Mouse (Mus musculus) myocyte (in vitro differentiated cells): ENCODE data around the gene Zfc3h1. TPM values are rescaled to one million over a fixed set of nuclear protein-coding genes. Genes with fewer than 3 reads are reported as not detected.

Source experiments
- H3K27me3 ChIP-seq: one replicate; pipeline ENCODE4 v1.6.1; 2011; ENCODE audit not compliant: control insufficient read depth, insufficient read depth, insufficient read length
- H3K36me3 ChIP-seq: one replicate; pipeline ENCODE4 v1.6.1; 2011; ENCODE audit not compliant: control insufficient read depth, insufficient read depth
- H3K4me2 ChIP-seq: one replicate; pipeline ENCODE4 v1.6.1; 2011; ENCODE audit warnings: low read depth, control low read depth
- H3K4me3 ChIP-seq: one replicate; pipeline ENCODE4 v1.5.1; 2011; ENCODE audit warnings: mild to moderate bottlenecking, control low read depth, moderate library complexity
- H3K79me2 ChIP-seq: one replicate; pipeline ENCODE4 v1.6.1; 2011; ENCODE audit not compliant: control insufficient read depth, insufficient read depth
- H3ac ChIP-seq: one replicate; pipeline ENCODE4 v1.6.1; 2011; ENCODE audit not compliant: control insufficient read depth, insufficient read length
- CEBPB ChIP-seq: IDR thresholded peaks from 2 replicates; pipeline ENCODE4 v1.6.1; 2011; ENCODE audit warnings: mild to moderate bottlenecking, moderate library complexity; ENCODE audit not compliant: poor library complexity, insufficient read depth, severe bottlenecking
- E2F4 ChIP-seq: IDR thresholded peaks from one replicate; pipeline ENCODE4 v1.6.1; 2011; ENCODE audit warnings: mild to moderate bottlenecking, control low read depth, moderate library complexity; ENCODE audit not compliant: insufficient read depth
- MAX ChIP-seq: IDR thresholded peaks from one replicate; pipeline ENCODE4 v1.6.1; 2011; ENCODE audit warnings: low read depth, mild to moderate bottlenecking, control low read depth
- MYOD1 ChIP-seq, 3 experiments: IDR thresholded peaks; one replicate each; pipeline ENCODE4 v1.6.1; 2011; ENCODE audit warnings: control low read depth in 2 of 3, low read depth in 2 of 3, mild to moderate bottlenecking in 2 of 3, moderate library complexity in 1 of 3; ENCODE audit not compliant: insufficient read length in 2 of 3, control insufficient read depth in 1 of 3
- MYOG ChIP-seq, 3 experiments: IDR thresholded peaks; one replicate each; pipeline ENCODE4 v1.6.1; 2011; ENCODE audit warnings: control low read depth in 2 of 3, low read depth in 2 of 3, mild to moderate bottlenecking in 2 of 3; ENCODE audit not compliant: insufficient read length in 2 of 3, control insufficient read depth in 1 of 3, insufficient read depth in 1 of 3
- POLR2A ChIP-seq: IDR thresholded peaks from one replicate; pipeline ENCODE4 v1.6.1; 2011; ENCODE audit warnings: low read depth, mild to moderate bottlenecking, control low read depth, moderate library complexity; ENCODE audit not compliant: insufficient read length
- POLR2AphosphoS2 ChIP-seq: IDR thresholded peaks from one replicate; pipeline ENCODE4 v1.6.1; 2011; ENCODE audit warnings: low read depth, control low read depth; ENCODE audit not compliant: insufficient read length
- REST ChIP-seq: IDR thresholded peaks from one replicate; pipeline ENCODE4 v1.6.1; 2011; ENCODE audit warnings: mild to moderate bottlenecking, control low read depth, moderate library complexity; ENCODE audit not compliant: insufficient read depth, insufficient read length
- SRF ChIP-seq: IDR thresholded peaks from one replicate; pipeline ENCODE4 v1.6.1; 2011; ENCODE audit warnings: low read depth; ENCODE audit not compliant: control insufficient read depth, insufficient read length
- TCF12 ChIP-seq: IDR thresholded peaks from one replicate; pipeline ENCODE4 v1.6.1; 2011; ENCODE audit warnings: mild to moderate bottlenecking, control low read depth; ENCODE audit not compliant: poor library complexity, insufficient read depth, severe bottlenecking
- TCF3 ChIP-seq: IDR thresholded peaks from one replicate; pipeline ENCODE4 v1.6.1; 2011; ENCODE audit warnings: low read depth, control low read depth; ENCODE audit not compliant: insufficient read length
- USF1 ChIP-seq: IDR thresholded peaks from one replicate; pipeline ENCODE4 v1.6.1; 2011; ENCODE audit warnings: low read depth, mild to moderate bottlenecking, control low read depth, moderate library complexity
- polyA plus RNA-seq: library from polyadenylated mRNA; unstranded; fragments of >200 nt; fragmentation: generic; extraction: Trizol; gene quantifications from one replicate; pipeline ENCODE4 v1.2.1, GENCODE M21; 2012; ENCODE audit warnings: missing spikeins

Gene Zfc3h1
- polyA plus RNA-seq, 1 experiment, result 9.0 TPM

DNA sequence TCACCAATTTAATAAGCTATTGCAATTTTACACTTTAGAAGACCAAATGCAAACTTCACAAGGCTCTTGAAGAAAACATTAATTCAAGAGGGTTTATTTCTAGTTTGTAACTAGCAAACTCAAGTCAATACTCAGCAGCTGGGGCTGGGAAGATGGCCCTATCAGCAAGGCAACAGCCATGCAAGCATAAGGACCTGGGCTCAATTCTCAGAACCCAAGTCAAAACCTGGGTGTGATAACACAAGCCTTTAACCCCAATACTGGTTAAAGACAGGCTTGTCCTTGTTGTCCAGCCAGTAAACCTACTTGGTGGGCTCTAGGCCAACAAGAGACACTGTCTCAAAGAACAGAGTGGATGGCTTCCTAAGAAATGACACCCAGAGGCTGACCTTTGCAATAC, 38.3 kb upstream of the Zfc3h1 start:
- Histone ChIP-seq H3K79me2 (no peaks in the 10 kb centered on the region), H3K27me3 (no peaks in the 10 kb centered on the region), H3ac (no peak overlapping the region), H3K4me3 (no peak overlapping the region), H3K36me3 (peaks cover 4% of the 10 kb centered on the region), H3K4me2 (no peak overlapping the region)
- no peak for TF ChIP-seq MYOG (IDR thresholded peaks at IDR 0.05; ENCODE audit: control insufficient read depth in 1 of 3, insufficient read depth in 1 of 3, insufficient read length in 2 of 3, low read depth in 2 of 3)
- no peak for TF ChIP-seq MYOD1 (IDR thresholded peaks at IDR 0.05; ENCODE audit: control insufficient read depth in 1 of 3, insufficient read length in 2 of 3, low read depth in 2 of 3)

DNA sequence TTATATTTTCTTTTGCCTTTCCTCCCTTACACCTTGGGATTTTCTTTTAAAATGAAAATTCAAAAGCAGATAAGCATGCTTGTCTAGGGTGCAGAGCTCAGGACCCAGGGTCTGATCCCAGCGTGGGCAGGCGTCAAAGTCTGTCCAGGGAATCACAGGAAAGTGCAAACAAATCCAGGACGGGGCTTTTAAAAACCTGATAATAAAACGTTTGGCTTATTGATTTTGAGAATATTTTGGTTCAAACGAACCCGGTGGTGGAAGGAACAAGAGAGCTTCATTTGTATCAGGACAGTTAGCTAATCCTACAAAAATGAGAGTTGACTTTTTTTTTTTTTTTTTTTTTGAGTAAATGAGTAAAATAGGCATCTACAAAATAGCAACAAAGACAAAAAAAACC, 36.6 kb upstream of the Zfc3h1 start:
- no peak overlapping the region for H3K4me3 ChIP-seq
- H3K4me2 ChIP-seq, result no peak overlapping the region
- TF ChIP-seq MYOD1 (IDR thresholded peaks at IDR 0.05; ENCODE audit: control insufficient read depth in 1 of 3, insufficient read length in 2 of 3, low read depth in 2 of 3) (no peak), POLR2A (no peak), TCF3 (no peak), MAX (no peak), POLR2AphosphoS2 (no peak), USF1 (no peak), TCF12 (no peak), E2F4 (no peak), SRF (no peak), MYOG (IDR thresholded peaks at IDR 0.05; ENCODE audit: control insufficient read depth in 1 of 3, insufficient read depth in 1 of 3, insufficient read length in 2 of 3, low read depth in 2 of 3) (no peak), CEBPB (no peak), REST (no peak)

DNA sequence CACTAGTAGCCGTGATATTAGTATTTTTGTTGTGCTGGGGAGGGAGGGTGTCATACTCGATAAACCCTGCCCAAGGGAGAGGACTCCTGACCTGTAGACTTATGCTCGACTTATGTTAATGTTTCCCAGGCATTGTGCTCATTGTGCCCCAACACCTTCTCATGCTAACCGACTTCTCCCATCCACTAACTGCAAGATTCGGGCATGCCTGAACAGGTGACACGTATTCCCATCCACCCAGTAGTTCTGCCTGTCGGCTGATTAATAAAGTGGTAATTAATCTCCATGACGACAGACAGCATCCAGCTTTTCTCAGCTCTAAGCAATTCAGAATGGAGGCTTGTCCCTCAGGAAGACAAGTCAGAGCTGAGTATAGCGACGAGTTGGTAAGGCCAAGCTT, 35.7 kb upstream of the Zfc3h1 start:
- TF ChIP-seq TCF12, result no peak
- TF ChIP-seq POLR2A, result no peak
- no peak for TF ChIP-seq TCF3
- no peak for TF ChIP-seq CEBPB
- no peak for TF ChIP-seq REST
- no peak for TF ChIP-seq E2F4
- no peak for TF ChIP-seq MAX
- no peak for TF ChIP-seq USF1
- no peak for TF ChIP-seq POLR2AphosphoS2
- TF ChIP-seq MYOD1 (IDR thresholded peaks at IDR 0.05; ENCODE audit: control insufficient read depth in 1 of 3, insufficient read length in 2 of 3, low read depth in 2 of 3), result no peak
- no peak for TF ChIP-seq SRF
- TF ChIP-seq MYOG (IDR thresholded peaks at IDR 0.05; ENCODE audit: control insufficient read depth in 1 of 3, insufficient read depth in 1 of 3, insufficient read length in 2 of 3, low read depth in 2 of 3), result no peak
- no peaks in the 10 kb centered on the region for H3K79me2 ChIP-seq
- no peak overlapping the region for H3ac ChIP-seq
- H3K27me3 ChIP-seq, result no peaks in the 10 kb centered on the region
- H3K4me2 ChIP-seq, result no peak overlapping the region
- peaks cover 4% of the 10 kb centered on the region for H3K36me3 ChIP-seq
- H3K4me3 ChIP-seq, result no peak overlapping the region

More for the DNA sequence above, 36.6 kb upstream of the Zfc3h1 start:
- peaks cover 4% of the 10 kb centered on the region for H3K36me3 ChIP-seq
- no peaks in the 10 kb centered on the region for H3K27me3 ChIP-seq
- no peak overlapping the region for H3ac ChIP-seq
- H3K79me2 ChIP-seq, result no peaks in the 10 kb centered on the region

DNA sequence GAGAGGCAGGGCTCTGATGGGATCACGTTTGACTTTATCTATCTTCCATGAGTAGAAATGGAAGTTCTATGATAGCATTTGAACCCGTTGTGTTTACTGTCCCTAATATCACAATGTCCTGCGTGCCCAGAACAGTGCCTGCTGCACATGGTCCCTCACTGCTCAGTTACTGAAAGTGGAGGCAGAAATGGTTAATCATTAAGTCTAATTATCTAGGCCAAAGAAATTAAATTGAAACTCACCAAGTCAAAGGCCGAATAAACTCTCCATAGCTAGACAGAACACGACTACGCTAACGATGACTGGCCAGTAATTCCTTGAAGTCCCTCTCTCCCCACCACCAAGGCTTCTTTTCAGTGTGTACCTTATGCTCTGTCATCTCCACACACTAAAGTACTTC, 35.2 kb upstream of the Zfc3h1 start:
- Histone ChIP-seq H3K27me3 (no peaks in the 10 kb centered on the region), H3ac (no peak overlapping the region), H3K79me2 (no peaks in the 10 kb centered on the region), H3K4me3 (no peak overlapping the region), H3K4me2 (no peak overlapping the region), H3K36me3 (peaks cover 4% of the 10 kb centered on the region)
- TF ChIP-seq E2F4 (no peak), MYOD1 (IDR thresholded peaks at IDR 0.05; ENCODE audit: control insufficient read depth in 1 of 3, insufficient read length in 2 of 3, low read depth in 2 of 3) (no peak), USF1 (no peak), SRF (no peak), TCF12 (no peak), TCF3 (no peak), REST (no peak), CEBPB (no peak), MAX (no peak), POLR2AphosphoS2 (no peak), MYOG (IDR thresholded peaks at IDR 0.05; ENCODE audit: control insufficient read depth in 1 of 3, insufficient read depth in 1 of 3, insufficient read length in 2 of 3, low read depth in 2 of 3) (no peak), POLR2A (no peak)

DNA sequence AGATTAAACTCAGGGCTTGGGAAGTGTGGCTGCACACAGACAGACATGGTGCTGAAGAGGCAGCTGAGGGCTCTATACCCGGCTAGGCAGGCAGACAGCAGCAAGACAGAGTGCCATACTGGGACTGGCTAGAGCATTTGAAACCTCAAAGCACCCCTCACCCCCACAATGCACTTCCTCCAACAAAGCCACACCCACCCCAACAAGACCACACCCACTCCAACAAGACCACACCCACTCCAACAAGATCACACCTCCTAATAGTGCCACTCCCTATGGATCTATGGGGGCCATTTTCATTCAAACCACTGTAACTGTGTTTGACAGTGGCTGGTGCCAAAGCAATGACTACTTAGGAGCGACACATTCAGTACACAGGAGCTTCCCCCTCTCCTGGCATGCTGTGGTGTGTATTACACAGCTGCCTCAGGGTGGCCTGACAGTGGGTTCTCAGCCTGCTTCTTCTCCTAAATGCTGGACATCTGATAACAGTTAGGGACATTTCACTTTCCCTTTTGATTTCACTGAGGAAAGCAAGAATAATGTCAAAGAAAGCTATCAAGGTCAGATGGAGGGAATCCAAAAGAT, 33.9 kb upstream of the Zfc3h1 start:
- Histone ChIP-seq H3K4me2 (no peak overlapping the region), H3K79me2 (no peaks in the 10 kb centered on the region), H3K4me3 (no peak overlapping the region), H3K27me3 (no peaks in the 10 kb centered on the region), H3K36me3 (peaks cover under 1% of the 10 kb centered on the region), H3ac (no peak overlapping the region)
- TF ChIP-seq E2F4, result no peak
- no peak for TF ChIP-seq TCF12
- no peak for TF ChIP-seq MYOD1 (IDR thresholded peaks at IDR 0.05; ENCODE audit: control insufficient read depth in 1 of 3, insufficient read length in 2 of 3, low read depth in 2 of 3)
- TF ChIP-seq MYOG (IDR thresholded peaks at IDR 0.05; ENCODE audit: control insufficient read depth in 1 of 3, insufficient read depth in 1 of 3, insufficient read length in 2 of 3, low read depth in 2 of 3), result no peak
- no peak for TF ChIP-seq TCF3
- no peak for TF ChIP-seq SRF
- TF ChIP-seq USF1, result no peak
- TF ChIP-seq POLR2A, result no peak
- TF ChIP-seq REST, result no peak
- TF ChIP-seq POLR2AphosphoS2, result no peak
